In the genomic region with DNA sequence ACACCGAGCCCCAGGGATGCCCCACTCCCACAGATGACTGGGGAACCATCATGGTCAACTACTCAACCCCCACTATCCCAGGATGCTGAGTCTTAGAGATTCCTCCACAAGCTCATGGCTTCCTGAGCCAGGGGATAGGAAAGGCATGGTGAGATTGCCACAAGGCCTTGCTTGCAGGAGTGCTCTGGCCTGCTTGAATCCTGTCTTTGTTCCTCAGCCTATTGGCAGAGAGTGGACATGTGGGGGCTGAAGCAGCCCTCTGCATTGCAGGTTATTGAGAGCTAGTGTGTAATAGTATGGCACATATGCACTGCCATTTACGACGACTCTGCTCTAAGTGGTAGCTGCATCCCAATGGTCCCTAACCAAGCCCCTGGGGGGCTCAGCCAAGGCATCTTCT, we compare ENCODE assay signal across 11 mouse cellular contexts. TPM values are rescaled to one million over a fixed set of nuclear protein-coding genes. Genes with fewer than 3 reads are reported as not detected.
DNase-seq lines count a peak whose midpoint lies in the region; ATAC-seq and TF ChIP-seq lines count a peak whose summit lies in the region.
"Had no signal": no experiment of that assay in that cellular context is flagged by ENCODE, and none has a peak within 500 bp of the region (broad histone marks: within the 10 kb centered on the region; RNA-seq: fewer than 3 reads in every experiment).

No protein-coding gene starts in this region.

- no peak for DNase-seq in forebrain, embryonic 14.5 days (ENCODE audit: low spot score)
- no peak for DNase-seq in forebrain, embryonic 10.5 days (ENCODE audit: extremely low spot score, low spot score)
- peak; percentile 8 for DNase-seq in kidney, postnatal 0 days (ENCODE audit: low spot score)
- DNase-seq in kidney, adult 18-20 months: no peak
- peak; percentile 70 for DNase-seq in MN1 (ENCODE audit: low spot score)
- peak; percentile 18 for DNase-seq in hindbrain, postnatal 0 days (ENCODE audit: low spot score)
- DNase-seq in right cerebral cortex, adult 18-20 months: no peak
- no peak for DNase-seq in frontal cortex, postnatal 36 days (ENCODE audit: low spot score in 2 of 2)

- no peak overlapping the region for H3K9ac ChIP-seq in forebrain, embryonic 14.5 days (ENCODE audit: low read length)
- no peak overlapping the region for H3K9ac ChIP-seq in kidney, postnatal 0 days (ENCODE audit: low read depth, low read length)
- no peak overlapping the region for H3K9ac ChIP-seq in hindbrain, postnatal 0 days (replicated peaks; ENCODE audit: low read length)

- peak; percentile 28; the same call in 1 of the 2 replicates for ATAC-seq in forebrain, embryonic 14.5 days
- no peak for ATAC-seq in kidney, postnatal 0 days (replicated peaks; ENCODE audit: low FRiP score, low read depth)
- ATAC-seq in hindbrain, postnatal 0 days: 0 out of 2 replicates have a peak, but pooled peaks have one; percentile 13
- ATAC-seq: CD4-positive, CD25-positive, alpha-beta regulatory T cell, adult 4 months had no signal

- H3K4me1 ChIP-seq in forebrain, embryonic 14.5 days (ENCODE audit: control insufficient read depth, insufficient read depth, low read length): peaks cover 20% of the 10 kb centered on the region
- H3K4me1 ChIP-seq in forebrain, embryonic 10.5 days: 0 out of 2 replicates have a peak, but pooled peaks cover 9% of the 10 kb centered on the region
- peaks cover 29% of the 10 kb centered on the region for H3K4me1 ChIP-seq in kidney, postnatal 0 days (replicated peaks; ENCODE audit: insufficient read depth, low read length)
- H3K4me1 ChIP-seq in hindbrain, postnatal 0 days (ENCODE audit: insufficient read depth, low read length): peaks cover 35% of the 10 kb centered on the region

- no peak for TF ChIP-seq CTCF in kidney, postnatal 0 days (IDR thresholded peaks at IDR 0.05; ENCODE audit: low read depth)
- TF ChIP-seq CTCF in hindbrain, postnatal 0 days (IDR thresholded peaks at IDR 0.05; ENCODE audit: low read depth): no peak

- no peak overlapping the region for H3K27ac ChIP-seq in forebrain, embryonic 14.5 days (ENCODE audit: low read depth, low read length)
- H3K27ac ChIP-seq in forebrain, embryonic 10.5 days: no peak overlapping the region
- peak overlapping the region; percentile 70 for H3K27ac ChIP-seq in kidney, postnatal 0 days
- peak overlapping the region; percentile 74 for H3K27ac ChIP-seq in hindbrain, postnatal 0 days

- H3K4me2 ChIP-seq in forebrain, embryonic 14.5 days (ENCODE audit: low read length): no peak overlapping the region
- H3K4me2 ChIP-seq in kidney, postnatal 0 days (ENCODE audit: low read length): no peak overlapping the region
- no peak overlapping the region for H3K4me2 ChIP-seq in hindbrain, postnatal 0 days (ENCODE audit: low read depth, low read length)

- H3K9me3 ChIP-seq in forebrain, embryonic 14.5 days (replicated peaks; ENCODE audit: control insufficient read depth, low read length): 0 out of 2 replicates have a peak, but pooled peaks cover 3% of the 10 kb centered on the region
- peaks cover 10% of the 10 kb centered on the region for H3K9me3 ChIP-seq in forebrain, embryonic 10.5 days
- no peaks in the 10 kb centered on the region for H3K9me3 ChIP-seq in kidney, postnatal 0 days (replicated peaks; ENCODE audit: low read length)
- H3K9me3 ChIP-seq in hindbrain, postnatal 0 days (ENCODE audit: low read length): no peaks in the 10 kb centered on the region

- 85% methylated on average over 3 of the region's 3 CpGs for WGBS in forebrain, embryonic 14.5 days
- WGBS in forebrain, embryonic 10.5 days: 90% methylated on average over 3 of the region's 3 CpGs
- WGBS in kidney, postnatal 0 days: 74% methylated on average over 3 of the region's 3 CpGs
- WGBS in hindbrain, postnatal 0 days: 62% methylated on average over 3 of the region's 3 CpGs

- H3K4me3 ChIP-seq in forebrain, embryonic 14.5 days (ENCODE audit: low read depth, low read length): no peak overlapping the region
- H3K4me3 ChIP-seq in forebrain, embryonic 10.5 days: no peak overlapping the region
- H3K4me3 ChIP-seq in kidney, postnatal 0 days (replicated peaks; ENCODE audit: low read depth, low read length): no peak overlapping the region
- no peak overlapping the region for H3K4me3 ChIP-seq in hindbrain, postnatal 0 days (ENCODE audit: low read length)

- H3K36me3 ChIP-seq in forebrain, embryonic 14.5 days (ENCODE audit: control insufficient read depth, insufficient read depth, low read length): no peaks in the 10 kb centered on the region
- H3K36me3 ChIP-seq in forebrain, embryonic 10.5 days (replicated peaks): no peaks in the 10 kb centered on the region
- H3K36me3 ChIP-seq in kidney, postnatal 0 days (ENCODE audit: insufficient read depth, low read length): no peaks in the 10 kb centered on the region
- H3K36me3 ChIP-seq in hindbrain, postnatal 0 days (ENCODE audit: insufficient read depth, low read length): no peaks in the 10 kb centered on the region

- no peaks in the 10 kb centered on the region for H3K27me3 ChIP-seq in forebrain, embryonic 14.5 days (replicated peaks; ENCODE audit: control insufficient read depth, insufficient read depth, low read length)
- H3K27me3 ChIP-seq in forebrain, embryonic 10.5 days (ENCODE audit: poor library complexity, severe bottlenecking): no peaks in the 10 kb centered on the region
- no peaks in the 10 kb centered on the region for H3K27me3 ChIP-seq in kidney, postnatal 0 days (ENCODE audit: insufficient read depth, low read length)
- no peaks in the 10 kb centered on the region for H3K27me3 ChIP-seq in hindbrain, postnatal 0 days (ENCODE audit: insufficient read depth, low read length)

RNA-seq across cellular contexts. Expression of a gene that starts 31.9 kb away (rescaled TPM):
- polyA plus RNA-seq in forebrain, embryonic 14.5 days (2014; fragmentation: Nextera tagmentation; extraction: Ambion mirVana): not detected in 2 replicates
- polyA plus RNA-seq in forebrain, embryonic 10.5 days (2016; fragmentation: Nextera tagmentation; extraction: Ambion mirVana): not detected in 2 replicates
- not detected in 2 replicates for polyA plus RNA-seq in kidney, postnatal 0 days (2015; fragmentation: Nextera tagmentation; extraction: Ambion mirVana)
- total RNA-seq in hindbrain, postnatal 0 days (2014; rRNA removed): 2.8 TPM in 1 of 2 replicates, not detected in the other
- 0.30 and 0.57 TPM in 2 replicates for polyA plus RNA-seq in hindbrain, postnatal 0 days (2015; fragmentation: Nextera tagmentation; extraction: Ambion mirVana)
- total RNA-seq: layer of hippocampus, adult 18-20 months had no signal
- polyA plus RNA-seq: thymus, postnatal 0 days had no signal

RNA-seq across cellular contexts. Expression of a gene that starts 36.1 kb away (rescaled TPM):
- polyA plus RNA-seq in forebrain, embryonic 14.5 days (2014; fragmentation: Nextera tagmentation; extraction: Ambion mirVana): 9.7 and 12.5 TPM in 2 replicates
- polyA plus RNA-seq in forebrain, embryonic 10.5 days (2016; fragmentation: Nextera tagmentation; extraction: Ambion mirVana): 6.1 and 7.6 TPM in 2 replicates
- polyA plus RNA-seq in kidney, postnatal 0 days (2015; fragmentation: Nextera tagmentation; extraction: Ambion mirVana): 153 and 166 TPM in 2 replicates
- total RNA-seq in hindbrain, postnatal 0 days (2014; rRNA removed): 89.0 and 91.2 TPM in 2 replicates
- 77.9 and 78.4 TPM in 2 replicates for polyA plus RNA-seq in hindbrain, postnatal 0 days (2015; fragmentation: Nextera tagmentation; extraction: Ambion mirVana)
- polyA plus RNA-seq: CD4-positive, CD25-positive, alpha-beta regulatory T cell, adult 4 months had no signal

Comparison
In these comparisons a context has a peak if more than half of its experiments do, and no peak if none do; other contexts are left out.
1. DNase-seq: peak in kidney, postnatal 0 days (single experiment), MN1 (single experiment) and hindbrain, postnatal 0 days (single experiment); none in forebrain, embryonic 14.5 days (single experiment), forebrain, embryonic 10.5 days (single experiment), kidney, adult 18-20 months (single experiment), right cerebral cortex, adult 18-20 months (single experiment) and frontal cortex, postnatal 36 days (0 of 2).
2. H3K27ac ChIP-seq: peak in kidney, postnatal 0 days (single experiment) and hindbrain, postnatal 0 days (single experiment); none in forebrain, embryonic 14.5 days (single experiment) and forebrain, embryonic 10.5 days (single experiment).